Mouse (Mus musculus): ENCODE data around the gene Eme1. TPM values are rescaled to one million over a fixed set of nuclear protein-coding genes. Genes with fewer than 3 reads are reported as not detected.
A peak's percentile ranks its signal among the peaks of the same experiment; 100 is the strongest.
"Not testable (repeated sequence)": the region's sequence is repeated elsewhere in the genome, so short reads cannot be mapped to it uniquely, and the experiment has no call there.

Eme1 gene
- polyA plus RNA-seq, 2 experiments, result 13.0 to 15.4 TPM

GRCm38 (mm10) chr11:94697703-94698464 lies 44.1 kb upstream of the Eme1 start:
- no peak for ATAC-seq (ENCODE audit: insufficient read depth)
- WGBS (ENCODE audit: insufficient replicate concordance), result 31% methylated on average over 13 of the region's 13 CpGs

GRCm38 (mm10) chr11:94697140-94697539 lies 43.4 kb upstream of the Eme1 start:
- no peak overlapping the region for H3K27ac ChIP-seq
- no peak overlapping the region for H3K4me3 ChIP-seq (ENCODE audit: insufficient read depth in 1 of 2, low read depth in 2 of 2, low read length in 2 of 2)
- no peak overlapping the region for H3K9ac ChIP-seq (replicated peaks)
- H3K36me3 ChIP-seq (replicated peaks; ENCODE audit: control insufficient read depth, insufficient read depth, low read depth), result no peaks in the 10 kb centered on the region
- TF ChIP-seq EP300 (IDR thresholded peaks at IDR 0.05; ENCODE audit: low read depth) (no peak), CTCF (IDR thresholded peaks at IDR 0.05; ENCODE audit: low read depth) (0 out of 2 replicates have a peak, but pooled peaks have one; percentile 10)
- no peaks in the 10 kb centered on the region for H3K27me3 ChIP-seq (ENCODE audit: control insufficient read depth, insufficient read depth, low read length)
- DNase-seq (ENCODE audit: low read depth in 3 of 3, low spot score in 3 of 3), result no peak
- 73% methylated on average over 2 of the region's 2 CpGs for WGBS (ENCODE audit: insufficient replicate concordance)
- no peak overlapping the region for H3K4me2 ChIP-seq (ENCODE audit: low read depth)
- no peaks in the 10 kb centered on the region for H3K4me1 ChIP-seq (replicated peaks; ENCODE audit: control insufficient read depth in 2 of 2, insufficient read depth in 2 of 2, low read length in 1 of 2)
- no peak for ATAC-seq (ENCODE audit: insufficient read depth)
- H3K9me3 ChIP-seq (ENCODE audit: control insufficient read depth, low read length), result no peaks in the 10 kb centered on the region

More at GRCm38 (mm10) chr11:94697703-94698464, 44.1 kb upstream of the Eme1 start:
- Histone ChIP-seq H3K36me3 (replicated peaks; ENCODE audit: control insufficient read depth, insufficient read depth, low read depth) (no peaks in the 10 kb centered on the region), H3K9ac (replicated peaks) (no peak overlapping the region), H3K9me3 (ENCODE audit: control insufficient read depth, low read length) (no peaks in the 10 kb centered on the region), H3K27ac (no peak overlapping the region), H3K4me2 (ENCODE audit: low read depth) (no peak overlapping the region), H3K27me3 (ENCODE audit: control insufficient read depth, insufficient read depth, low read length) (no peaks in the 10 kb centered on the region), H3K4me3 (ENCODE audit: insufficient read depth in 1 of 2, low read depth in 2 of 2, low read length in 2 of 2) (no peak overlapping the region), H3K4me1 (replicated peaks; ENCODE audit: control insufficient read depth in 2 of 2, insufficient read depth in 2 of 2, low read length in 1 of 2) (no peaks in the 10 kb centered on the region)
- TF ChIP-seq EP300 (IDR thresholded peaks at IDR 0.05; ENCODE audit: low read depth) (no peak), CTCF (IDR thresholded peaks at IDR 0.05; ENCODE audit: low read depth) (no peak)
- DNase-seq (ENCODE audit: low read depth in 3 of 3, low spot score in 3 of 3), result no peak

GRCm38 (mm10) chr11:94695508-94695907 lies 41.7 kb upstream of the Eme1 start:
- ATAC-seq (ENCODE audit: insufficient read depth) (no peak), DNase-seq (ENCODE audit: low read depth in 3 of 3, low spot score in 3 of 3) (no peak)
- Histone ChIP-seq H3K27ac (no peak overlapping the region), H3K4me3 (ENCODE audit: insufficient read depth in 1 of 2, low read depth in 2 of 2, low read length in 2 of 2) (no peak overlapping the region), H3K36me3 (replicated peaks; ENCODE audit: control insufficient read depth, insufficient read depth, low read depth) (no peaks in the 10 kb centered on the region), H3K4me1 (replicated peaks; ENCODE audit: control insufficient read depth in 2 of 2, insufficient read depth in 2 of 2, low read length in 1 of 2) (no peaks in the 10 kb centered on the region), H3K4me2 (ENCODE audit: low read depth) (no peak overlapping the region), H3K9me3 (ENCODE audit: control insufficient read depth, low read length) (no peaks in the 10 kb centered on the region), H3K27me3 (ENCODE audit: control insufficient read depth, insufficient read depth, low read length) (no peaks in the 10 kb centered on the region), H3K9ac (replicated peaks) (no peak overlapping the region)
- WGBS (ENCODE audit: insufficient replicate concordance), result 41% methylated on average over 6 of the region's 6 CpGs
- TF ChIP-seq CTCF (IDR thresholded peaks at IDR 0.05; ENCODE audit: low read depth) (no peak), EP300 (IDR thresholded peaks at IDR 0.05; ENCODE audit: low read depth) (no peak)

DNA sequence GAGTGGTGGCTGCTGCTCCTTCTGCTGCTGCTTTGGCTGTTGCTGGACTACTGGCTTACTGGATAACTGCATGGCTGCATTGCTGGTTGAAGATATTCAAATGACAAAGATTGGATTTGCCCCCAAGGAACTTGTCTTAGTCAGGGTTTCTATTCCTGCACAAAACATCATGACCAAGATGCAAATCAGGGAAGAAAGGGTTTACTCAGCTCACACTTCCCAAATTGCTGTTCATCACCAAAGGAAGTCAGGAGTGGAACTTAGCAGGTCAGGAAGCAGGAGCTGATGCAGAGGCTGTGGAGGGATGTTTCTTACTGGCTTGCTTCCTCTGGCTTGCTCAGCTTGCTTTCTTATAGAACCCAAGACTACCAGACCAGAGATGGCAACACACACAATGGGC lies 38.7 kb upstream of the Eme1 start:
- H3K4me2 ChIP-seq (ENCODE audit: low read depth); H3K4me3 ChIP-seq (ENCODE audit: insufficient read depth in 1 of 2, low read depth in 2 of 2, low read length in 2 of 2); H3K9me3 ChIP-seq (ENCODE audit: control insufficient read depth, low read length); H3K27me3 ChIP-seq (ENCODE audit: control insufficient read depth, insufficient read depth, low read length); H3K4me1 ChIP-seq (replicated peaks; ENCODE audit: control insufficient read depth in 2 of 2, insufficient read depth in 2 of 2, low read length in 1 of 2); H3K36me3 ChIP-seq (replicated peaks; ENCODE audit: control insufficient read depth, insufficient read depth, low read depth); H3K9ac ChIP-seq (replicated peaks); H3K27ac ChIP-seq; ATAC-seq (ENCODE audit: insufficient read depth); DNase-seq (ENCODE audit: low read depth in 3 of 3, low spot score in 3 of 3): not testable (repeated sequence)

- H3K27ac ChIP-seq, result no peak overlapping the region
- 13% methylated on average over 6 of the region's 6 CpGs for WGBS (ENCODE audit: insufficient replicate concordance)
- H3K9ac ChIP-seq (replicated peaks), result no peak overlapping the region
- ATAC-seq (ENCODE audit: insufficient read depth) (no peak), DNase-seq (ENCODE audit: low read depth in 3 of 3, low spot score in 3 of 3) (no peak)
- no peak for TF ChIP-seq EP300 (IDR thresholded peaks at IDR 0.05; ENCODE audit: low read depth)
- TF ChIP-seq CTCF (IDR thresholded peaks at IDR 0.05; ENCODE audit: low read depth), result no peak
- no peak overlapping the region for H3K4me3 ChIP-seq (ENCODE audit: insufficient read depth in 1 of 2, low read depth in 2 of 2, low read length in 2 of 2)
- no peaks in the 10 kb centered on the region for H3K9me3 ChIP-seq (ENCODE audit: control insufficient read depth, low read length)
- no peaks in the 10 kb centered on the region for H3K27me3 ChIP-seq (ENCODE audit: control insufficient read depth, insufficient read depth, low read length)
- H3K36me3 ChIP-seq (replicated peaks; ENCODE audit: control insufficient read depth, insufficient read depth, low read depth), result no peaks in the 10 kb centered on the region
- H3K4me2 ChIP-seq (ENCODE audit: low read depth), result no peak overlapping the region
- H3K4me1 ChIP-seq (replicated peaks; ENCODE audit: control insufficient read depth in 2 of 2, insufficient read depth in 2 of 2, low read length in 1 of 2), result peaks cover 0 to under 1% of the 10 kb centered on the region in 2 experiments; a peak in 1 of 4 replicates
Measured at GRCm38 (mm10) chr11:94687178-94687577, 33.4 kb upstream of the Eme1 start.

Data from liver, embryonic 14.5 days (tissue).